Mouse (Mus musculus) intestine, embryonic 15.5 days (tissue): ENCODE measurements around the gene Tcl1b2. TPM values are rescaled to one million over a fixed set of nuclear protein-coding genes. Genes with fewer than 3 reads are reported as not detected.
"Not testable (repeated sequence)": the region's sequence is repeated elsewhere in the genome, so short reads cannot be mapped to it uniquely, and the experiment has no call there.

Experiments used
- ATAC-seq: fragments of 200-750 bp; cut with Nextera tagmentation; 2 replicates; pipeline ENCODE4 v1.8.0; 2017; ENCODE audit warnings: moderate TSS enrichment, moderate library complexity
- H3K27ac ChIP-seq: fragments of 300-500 bp; sonication (generic); 2 replicates; pipeline ENCODE4 v1.5.1; 2015; ENCODE audit warnings: mild to moderate bottlenecking, inconsistent platforms
- H3K27me3 ChIP-seq: fragments of 300-500 bp; sonication (generic); replicated peaks from 2 replicates; pipeline ENCODE4 v1.6.1; 2015; ENCODE audit warnings: inconsistent platforms
- H3K36me3 ChIP-seq: fragments of 300-500 bp; sonication (generic); 2 replicates; pipeline ENCODE4 v1.6.1; 2015; ENCODE audit warnings: inconsistent platforms
- H3K4me1 ChIP-seq: fragments of 300-500 bp; sonication (generic); replicated peaks from 2 replicates; pipeline ENCODE4 v1.6.1; 2015; ENCODE audit warnings: inconsistent platforms
- H3K4me2 ChIP-seq: fragments of 300-500 bp; sonication (generic); replicated peaks from 2 replicates; pipeline ENCODE4 v1.6.1; 2015; ENCODE audit warnings: mild to moderate bottlenecking, inconsistent platforms
- H3K4me3 ChIP-seq: fragments of 300-500 bp; sonication (generic); replicated peaks from 2 replicates; pipeline ENCODE4 v1.5.1; 2015; ENCODE audit warnings: inconsistent platforms
- H3K9ac ChIP-seq: fragments of 300-500 bp; sonication (generic); 2 replicates; pipeline ENCODE4 v1.6.1; 2015; ENCODE audit warnings: inconsistent platforms
- H3K9me3 ChIP-seq: fragments of 300-500 bp; sonication (generic); 2 replicates; pipeline ENCODE4 v1.6.1; 2016; ENCODE audit warnings: inconsistent platforms
- WGBS: fragments of 180-500 bp; shearing (Covaris S2); methylation state at CpG from one replicate; pipeline ENCODE4 v1.1.7; 2015; 5-methylcytosine and 5-hydroxymethylcytosine counted together
- polyA plus RNA-seq: library from polyadenylated mRNA; unstranded; fragments of >200 nt; fragmentation: Nextera tagmentation; extraction: Ambion mirVana; gene quantifications from 2 replicates; pipeline ENCODE4 v1.2.1, GENCODE M21; 2015

Gene Tcl1b2
- polyA plus RNA-seq, 1 experiment from 2014 or later = not detected

- not testable (repeated sequence) for H3K27me3 ChIP-seq, H3K9me3 ChIP-seq, H3K4me3 ChIP-seq, H3K9ac ChIP-seq, H3K36me3 ChIP-seq, H3K4me1 ChIP-seq, H3K4me2 ChIP-seq, ATAC-seq, H3K27ac ChIP-seq
- 76% methylated on average over 4 of the region's 4 CpGs for WGBS
These were observed 35.3 kb downstream of the Tcl1b2 start for GRCm38 (mm10) chr12:105181040-105181644.

DNA sequence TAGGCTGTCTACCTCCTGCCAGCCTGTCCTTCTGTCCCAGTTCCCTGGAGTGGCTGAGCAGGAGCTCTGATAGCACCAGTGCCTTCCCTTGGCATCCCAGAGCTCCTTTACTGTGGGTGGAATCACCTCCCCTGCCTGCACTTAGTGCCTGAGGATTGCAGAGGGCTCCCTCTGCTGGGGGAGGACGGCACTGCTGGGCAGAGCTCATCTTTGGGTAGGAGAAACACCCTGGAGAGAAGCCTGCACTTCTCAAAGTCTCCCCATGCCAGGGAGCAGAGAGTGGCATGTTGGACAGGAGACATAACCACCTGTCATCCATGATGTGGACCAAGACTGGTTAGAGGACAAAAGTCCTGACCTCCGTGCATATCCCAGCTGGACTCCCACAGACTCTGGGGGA is 43.2 kb downstream of the Tcl1b2 start:
- not testable (repeated sequence) for H3K27me3 ChIP-seq, H3K27ac ChIP-seq, H3K36me3 ChIP-seq, H3K4me3 ChIP-seq, H3K4me1 ChIP-seq, ATAC-seq, H3K4me2 ChIP-seq, H3K9me3 ChIP-seq, H3K9ac ChIP-seq
- WGBS = 44% methylated on average over 2 of the region's 2 CpGs

DNA sequence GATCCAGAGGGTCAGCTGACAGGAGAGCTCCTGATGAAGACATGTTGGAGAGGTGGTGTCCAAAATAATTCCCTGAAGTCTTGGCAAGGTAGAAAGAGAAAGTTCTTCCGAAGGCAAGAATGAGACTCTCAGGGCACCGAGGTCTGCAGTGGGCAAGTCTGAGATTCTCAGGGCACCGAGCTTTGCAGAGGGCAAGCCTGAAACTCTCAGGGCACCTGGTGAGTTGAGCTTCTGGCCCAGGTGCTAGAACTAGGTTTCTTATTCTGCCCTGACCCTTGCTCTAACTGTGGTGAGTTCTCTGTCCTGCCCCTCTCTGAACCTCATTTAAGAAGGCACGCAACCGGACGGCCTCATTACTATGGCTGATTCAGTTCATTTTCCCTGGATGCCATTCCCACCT is 44.9 kb downstream of the Tcl1b2 start, which contains the start of gene Tcl1b3:
TSS of gene Tcl1b3 (plus strand) at position 301 of the 400 bp plus-strand sequence.
- not testable (repeated sequence) for H3K9me3 ChIP-seq, H3K4me3 ChIP-seq, H3K27ac ChIP-seq, H3K4me2 ChIP-seq, H3K4me1 ChIP-seq, H3K27me3 ChIP-seq, H3K36me3 ChIP-seq, H3K9ac ChIP-seq, ATAC-seq
- WGBS = 87% methylated on average over 6 of the region's 6 CpGs

DNA sequence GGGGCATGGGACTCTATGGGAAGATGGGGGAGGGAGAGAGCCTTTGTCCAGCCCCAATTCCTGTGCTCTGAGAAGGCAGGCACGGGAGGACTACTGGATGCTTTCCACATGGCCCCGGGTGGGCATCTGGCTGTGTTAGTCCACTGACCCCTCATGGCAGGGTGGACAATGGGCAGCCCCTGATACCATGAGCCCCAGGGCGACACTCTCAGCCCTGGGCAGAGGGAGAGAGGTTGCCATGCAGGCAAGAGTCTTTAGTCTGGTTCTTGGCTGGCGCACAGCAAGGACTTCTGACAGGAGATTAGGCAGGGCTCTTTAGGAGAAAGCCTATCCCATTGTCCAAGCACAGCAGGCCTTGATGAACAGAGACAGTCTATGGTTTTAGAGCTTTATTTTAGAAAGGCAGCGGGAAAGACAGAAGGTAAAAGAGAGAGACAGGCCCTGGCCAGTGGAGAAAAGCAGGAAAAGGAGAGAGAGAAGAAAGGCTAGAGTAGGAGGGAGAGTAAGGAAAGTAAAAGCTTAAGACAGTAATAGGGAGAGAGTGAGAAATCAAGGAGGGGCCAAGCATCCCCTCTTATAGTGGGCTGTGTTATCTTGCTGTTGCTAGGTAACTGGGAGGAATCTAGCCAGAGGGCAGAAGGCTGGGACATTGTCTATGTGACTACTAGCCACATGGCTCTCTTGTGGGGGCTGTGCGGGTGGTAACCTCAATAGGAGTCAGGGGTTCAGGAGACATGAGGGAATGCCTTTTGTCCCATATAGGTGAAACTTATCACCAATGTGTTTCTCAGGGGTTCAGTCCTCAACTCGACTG is 54.1 kb downstream of the Tcl1b2 start:
- H3K4me1 ChIP-seq, H3K9ac ChIP-seq, H3K4me2 ChIP-seq, H3K27ac ChIP-seq, H3K4me3 ChIP-seq, ATAC-seq, H3K9me3 ChIP-seq, H3K27me3 ChIP-seq, H3K36me3 ChIP-seq: not testable (repeated sequence)
- 67% methylated on average over 7 of the region's 7 CpGs for WGBS

- not testable (repeated sequence) for H3K27ac ChIP-seq, H3K4me2 ChIP-seq, ATAC-seq, H3K9ac ChIP-seq, H3K4me3 ChIP-seq, H3K27me3 ChIP-seq, H3K9me3 ChIP-seq, H3K4me1 ChIP-seq, H3K36me3 ChIP-seq
- 90% methylated on average over 1 of the region's 1 CpGs for whole genome bisulfite sequencing
These were observed 55.8 kb downstream of the Tcl1b2 start, which contains the start of gene Tcl1b4 for GRCm38 (mm10) chr12:105201657-105202056. Gene Tcl1b4 (plus strand): TSS chr12:105201957.

Other genes with a start within 250 kb of the Tcl1b2 start
- 0.50 and 0.76 TPM in 2 replicates for gene Syne3, start 136.2 kb upstream of the Tcl1b2 start, polyA plus RNA-seq
- gene Glrx5, start 113.3 kb upstream of the Tcl1b2 start, polyA plus RNA-seq = 184 and 190 TPM in 2 replicates
- not detected in 2 replicates for gene Tcl1b1, start 13.7 kb downstream of the Tcl1b2 start, polyA plus RNA-seq
- gene Tcl1b5, start 30.3 kb downstream of the Tcl1b2 start, polyA plus RNA-seq = not detected in 2 replicates
- not detected in 2 replicates for gene Tcl1b3, start 45.0 kb downstream of the Tcl1b2 start, polyA plus RNA-seq
- not detected in 2 replicates for gene Tcl1b4, start 55.9 kb downstream of the Tcl1b2 start, polyA plus RNA-seq
- not detected in 2 replicates for gene Tcl1, start 76.8 kb downstream of the Tcl1b2 start, polyA plus RNA-seq
- gene Tunar, start 187.9 kb downstream of the Tcl1b2 start, polyA plus RNA-seq = 0.06 and 0.21 TPM in 2 replicates